Mouse (Mus musculus) erythroblast, embryonic 14.5 days (primary cell): Measurements from ENCODE around the gene Atxn3.

Experiments
- GATA1 ChIP-seq: IDR thresholded peaks from 2 replicates; pipeline ENCODE4 v1.6.1; 2012; ENCODE audit warnings: low read length, inconsistent platforms, mixed read lengths
- TAL1 ChIP-seq: IDR thresholded peaks from 3 replicates; pipeline ENCODE4 v1.6.1; 2012; ENCODE audit warnings: low read length, inconsistent platforms, mixed read lengths

DNA sequence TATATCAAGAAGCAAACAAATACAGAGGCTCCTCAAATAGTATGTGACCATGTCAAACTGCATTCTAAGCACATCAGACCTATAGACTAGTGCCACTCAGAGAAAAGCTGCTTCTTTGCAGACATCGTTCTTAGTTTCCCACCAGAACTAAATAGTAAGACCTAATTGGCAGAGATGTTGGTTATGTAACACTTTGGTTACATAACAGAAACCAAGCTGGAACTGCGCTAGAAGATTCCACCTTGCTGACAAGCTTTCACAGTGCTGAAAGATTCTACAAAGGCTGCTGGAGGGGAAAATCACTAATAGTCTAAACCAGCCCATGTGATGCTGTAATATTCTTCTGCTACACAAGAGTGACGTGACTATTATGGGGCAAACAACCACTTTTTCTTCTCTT, 22.8 kb downstream of the Atxn3 start:
- TF ChIP-seq GATA1 (no peak), TAL1 (no peak)
